Mouse (Mus musculus) liver, postnatal 0 days (tissue): ENCODE results near the gene Grxcr1. TPM values are rescaled to one million over a fixed set of nuclear protein-coding genes. Genes with fewer than 3 reads are reported as not detected.

Experiments
- ATAC-seq: fragments of 200-750 bp; cut with Nextera tagmentation; 2 replicates; pipeline ENCODE4 v1.8.0; 2017; ENCODE audit warnings: mild to moderate bottlenecking, moderate library complexity
- DNase-seq: peaks from one replicate; pipeline ENCODE4 v3.0.0-alpha.2; 2016
- H3K27ac ChIP-seq: fragments of 300-500 bp; sonication (generic); 2 replicates; pipeline ENCODE4 v1.5.1; 2014; ENCODE audit warnings: antibody characterized with exemption, moderate library complexity, mild to moderate bottlenecking, low read depth
- H3K27me3 ChIP-seq: fragments of 300-500 bp; sonication (generic); 2 replicates; pipeline ENCODE4 v1.6.1; 2014; ENCODE audit warnings: low read length, control low read depth, mixed read lengths; ENCODE audit not compliant: insufficient read depth
- H3K36me3 ChIP-seq: fragments of 300-500 bp; sonication (generic); replicated peaks from 2 replicates; pipeline ENCODE4 v1.6.1; 2014; ENCODE audit warnings: mild to moderate bottlenecking, control low read depth, low read length, moderate library complexity, mixed read lengths; ENCODE audit not compliant: insufficient read depth
- H3K4me1 ChIP-seq: fragments of 300-500 bp; sonication (generic); 2 replicates; pipeline ENCODE4 v1.6.1; 2014; ENCODE audit warnings: antibody characterized with exemption, mild to moderate bottlenecking, control low read depth; ENCODE audit not compliant: insufficient read depth
- H3K4me2 ChIP-seq: fragments of 300-500 bp; sonication (generic); 2 replicates; pipeline ENCODE4 v1.6.1; 2014; ENCODE audit warnings: low read depth, mild to moderate bottlenecking, low read length, moderate library complexity, mixed read lengths
- H3K4me3 ChIP-seq: fragments of 300-500 bp; sonication (generic); 2 replicates; pipeline ENCODE4 v1.5.1; 2014; ENCODE audit warnings: low read depth, low read length
- H3K9ac ChIP-seq: fragments of 300-500 bp; sonication (generic); replicated peaks from 2 replicates; pipeline ENCODE4 v1.6.1; 2014; ENCODE audit warnings: mild to moderate bottlenecking, moderate library complexity
- H3K9me3 ChIP-seq: fragments of 300-500 bp; sonication (generic); 2 replicates; pipeline ENCODE4 v1.6.1; 2016; ENCODE audit warnings: mild to moderate bottlenecking, control low read depth, low read length, mixed read lengths
- CTCF ChIP-seq: sonication (generic); IDR thresholded peaks from 2 replicates; pipeline ENCODE4 v1.5.1; 2016; ENCODE audit warnings: antibody characterized with exemption, low read depth
- EP300 ChIP-seq: IDR thresholded peaks from 2 replicates; pipeline ENCODE4 v1.6.1; 2016; ENCODE audit warnings: antibody characterized with exemption, low read depth, mild to moderate bottlenecking
- WGBS: fragments of 180-500 bp; shearing (Covaris S2); extraction: QIAGEN DNeasy Blood & Tissue Kit; methylation state at CpG from one replicate; pipeline ENCODE4 v1.1.7; 2014; ENCODE audit not compliant: insufficient replicate concordance; 5-methylcytosine and 5-hydroxymethylcytosine counted together
- polyA plus RNA-seq: library from polyadenylated mRNA; unstranded; fragments of >200 nt; fragmentation: Nextera tagmentation; extraction: Ambion mirVana; gene quantifications from 2 replicates; pipeline ENCODE4 v1.2.1, GENCODE M21; 2015

Grxcr1 gene
- polyA plus RNA-seq, 1 experiment from 2014 or later: not detected

- H3K27ac ChIP-seq: no peak overlapping the region
- no peak for ATAC-seq
- no peaks in the 10 kb centered on the region for H3K27me3 ChIP-seq
- no peak for DNase-seq
- H3K4me2 ChIP-seq: no peak overlapping the region
- no peaks in the 10 kb centered on the region for H3K36me3 ChIP-seq
- H3K4me1 ChIP-seq: no peaks in the 10 kb centered on the region
- TF ChIP-seq EP300: no peak
- TF ChIP-seq CTCF: no peak
- H3K9me3 ChIP-seq: no peaks in the 10 kb centered on the region
- whole genome bisulfite sequencing: 29% methylated on average over 2 of the region's 2 CpGs
- H3K4me3 ChIP-seq: no peak overlapping the region
- H3K9ac ChIP-seq: no peak overlapping the region
Observed at GRCm38 (mm10) chr5:68039077-68039476, 7.4 kb downstream of the Grxcr1 start.

DNA sequence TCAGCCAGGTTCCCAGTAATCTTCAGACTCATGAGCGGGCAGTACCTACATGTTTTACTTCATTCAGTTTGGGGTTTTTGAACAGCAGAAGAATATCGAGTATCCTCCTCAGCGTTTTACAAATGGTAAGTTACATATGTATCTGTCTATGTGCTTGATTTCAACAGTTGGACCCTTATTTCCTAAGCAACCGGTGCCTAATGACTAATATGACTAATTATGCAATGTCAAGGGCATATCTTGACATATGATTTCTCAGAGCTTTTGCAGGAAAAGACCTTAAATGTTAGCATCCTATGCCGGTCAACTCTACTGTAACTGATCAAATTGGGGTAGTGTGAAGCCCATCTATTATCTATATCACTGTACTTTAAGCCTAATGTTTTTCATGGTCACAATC, 11.7 kb downstream of the Grxcr1 start:
- no peak for TF ChIP-seq CTCF
- no peak for TF ChIP-seq EP300
- H3K4me1 ChIP-seq: no peaks in the 10 kb centered on the region
- H3K27me3 ChIP-seq: no peaks in the 10 kb centered on the region
- no peak overlapping the region for H3K9ac ChIP-seq
- no peaks in the 10 kb centered on the region for H3K36me3 ChIP-seq
- H3K4me2 ChIP-seq: no peak overlapping the region
- no peak for ATAC-seq
- no peak for DNase-seq
- WGBS: 72% methylated on average over 5 of the region's 5 CpGs
- no peak overlapping the region for H3K27ac ChIP-seq
- no peak overlapping the region for H3K4me3 ChIP-seq
- no peaks in the 10 kb centered on the region for H3K9me3 ChIP-seq

- Histone ChIP-seq H3K36me3 (no peaks in the 10 kb centered on the region), H3K4me3 (no peak overlapping the region), H3K9me3 (no peaks in the 10 kb centered on the region), H3K4me1 (no peaks in the 10 kb centered on the region), H3K27ac (no peak overlapping the region), H3K4me2 (no peak overlapping the region), H3K9ac (no peak overlapping the region), H3K27me3 (no peaks in the 10 kb centered on the region)
- DNase-seq (peak; percentile 15), ATAC-seq (no peak)
- TF ChIP-seq EP300 (no peak), CTCF (no peak)
- 27% methylated on average over 4 of the region's 4 CpGs for WGBS
Observed at GRCm38 (mm10) chr5:68048783-68049182, 17.1 kb downstream of the Grxcr1 start.

- Histone ChIP-seq H3K9me3 (no peaks in the 10 kb centered on the region), H3K4me3 (no peak overlapping the region), H3K9ac (no peak overlapping the region), H3K4me1 (no peaks in the 10 kb centered on the region), H3K27me3 (no peaks in the 10 kb centered on the region), H3K36me3 (no peaks in the 10 kb centered on the region), H3K4me2 (no peak overlapping the region), H3K27ac (no peak overlapping the region)
- ATAC-seq: no peak
- TF ChIP-seq CTCF (no peak), EP300 (no peak)
- 24% methylated on average over 4 of the region's 4 CpGs for WGBS
- DNase-seq: no peak
Observed at GRCm38 (mm10) chr5:68049536-68049935, 17.9 kb downstream of the Grxcr1 start.

DNA sequence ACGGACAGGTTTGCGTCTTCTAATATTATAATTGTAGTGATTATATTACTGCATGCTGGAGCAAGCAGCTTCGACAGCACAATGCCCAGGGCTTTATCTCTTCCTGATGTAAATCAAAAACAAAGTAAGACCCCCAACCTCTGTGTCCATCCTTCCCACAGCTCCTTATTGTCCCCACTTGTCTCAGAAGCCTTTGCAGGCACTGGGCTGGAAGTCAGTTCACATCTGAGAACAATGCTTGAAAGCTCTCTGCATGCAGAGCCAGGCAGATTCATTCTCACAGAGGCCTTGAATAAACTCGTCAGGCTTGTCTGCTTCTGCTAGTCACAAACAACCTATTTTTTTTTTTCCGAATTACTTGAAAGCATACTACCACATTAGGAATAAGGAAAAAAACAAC, 19.5 kb downstream of the Grxcr1 start:
- no peaks in the 10 kb centered on the region for H3K9me3 ChIP-seq
- TF ChIP-seq CTCF (no peak), EP300 (no peak)
- no peaks in the 10 kb centered on the region for H3K36me3 ChIP-seq
- H3K4me2 ChIP-seq: no peak overlapping the region
- no peak overlapping the region for H3K4me3 ChIP-seq
- 71% methylated on average over 5 of the region's 5 CpGs for WGBS
- no peak overlapping the region for H3K9ac ChIP-seq
- no peak overlapping the region for H3K27ac ChIP-seq
- no peaks in the 10 kb centered on the region for H3K4me1 ChIP-seq
- ATAC-seq (no peak), DNase-seq (no peak)
- no peaks in the 10 kb centered on the region for H3K27me3 ChIP-seq

DNA sequence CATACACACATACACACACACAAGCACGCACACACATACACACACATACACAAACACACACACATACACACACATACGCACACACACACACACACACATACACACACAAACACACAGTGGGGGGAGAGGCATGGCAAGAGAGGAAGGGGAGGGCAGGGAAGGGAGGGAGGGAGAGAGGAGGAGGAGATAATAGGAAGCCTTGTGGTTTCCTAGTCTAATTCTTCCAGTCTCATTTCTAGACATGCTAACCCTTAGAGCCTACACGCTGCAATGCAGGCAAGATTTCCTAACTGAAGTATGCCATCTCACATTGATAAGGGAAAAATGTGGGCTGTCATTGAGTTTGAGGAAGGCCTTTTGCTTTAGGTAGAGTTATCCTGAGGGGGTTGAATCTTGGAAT, 25.9 kb downstream of the Grxcr1 start:
- WGBS: 69% methylated on average over 3 of the region's 3 CpGs
- no peaks in the 10 kb centered on the region for H3K27me3 ChIP-seq
- DNase-seq: no peak
- no peaks in the 10 kb centered on the region for H3K4me1 ChIP-seq
- H3K4me3 ChIP-seq: no peak overlapping the region
- no peak overlapping the region for H3K27ac ChIP-seq
- TF ChIP-seq CTCF: no peak
- no peak for TF ChIP-seq EP300
- ATAC-seq: no peak
- H3K36me3 ChIP-seq: no peaks in the 10 kb centered on the region
- H3K4me2 ChIP-seq: no peak overlapping the region
- no peak overlapping the region for H3K9ac ChIP-seq
- no peaks in the 10 kb centered on the region for H3K9me3 ChIP-seq

GRCm38 (mm10) chr5:68068694-68069093, 37.1 kb downstream of the Grxcr1 start:
- no peaks in the 10 kb centered on the region for H3K27me3 ChIP-seq
- no peak for DNase-seq
- TF ChIP-seq CTCF (no peak), EP300 (no peak)
- H3K27ac ChIP-seq: no peak overlapping the region
- H3K4me3 ChIP-seq: no peak overlapping the region
- WGBS: 61% methylated on average over 4 of the region's 4 CpGs
- no peaks in the 10 kb centered on the region for H3K9me3 ChIP-seq
- ATAC-seq: no peak
- H3K9ac ChIP-seq: no peak overlapping the region
- no peaks in the 10 kb centered on the region for H3K4me1 ChIP-seq
- no peaks in the 10 kb centered on the region for H3K36me3 ChIP-seq
- H3K4me2 ChIP-seq: no peak overlapping the region
